Mouse (Mus musculus) spleen, postnatal 36 days (tissue): ENCODE results near the gene Glipr2.

Source experiments
- DNase-seq, 2 experiments: peaks; one replicate each; pipeline ENCODE4 v3.0.0; 2022; ENCODE audit warnings: low spot score in 2 of 2, mixed read lengths in 1 of 2

The Glipr2 gene

GRCm38 (mm10) chr4:44004623-44005409 lies 47.6 kb downstream of the Glipr2 start:
- no peak for DNase-seq

DNA sequence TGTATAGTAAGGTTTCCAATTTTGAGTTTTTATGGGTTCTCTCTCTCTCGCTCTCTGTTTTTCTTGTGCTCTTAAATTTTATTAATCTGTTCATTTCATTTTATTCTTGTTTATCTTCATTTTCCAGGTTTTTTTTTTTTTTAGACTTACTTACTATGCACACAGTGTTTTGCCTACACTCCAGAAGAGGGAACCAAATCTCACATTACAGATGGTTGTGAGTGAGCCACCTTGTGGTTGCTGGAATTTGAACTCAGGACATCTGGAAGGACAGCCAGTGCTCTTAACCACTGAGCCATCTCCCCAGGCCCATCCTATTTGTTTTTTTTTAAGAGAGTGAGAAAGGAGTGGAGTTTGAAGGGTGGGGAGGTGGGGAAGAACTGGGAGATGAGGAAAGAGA lies 53.0 kb downstream of the Glipr2 start:
- no peak for DNase-seq

DNA sequence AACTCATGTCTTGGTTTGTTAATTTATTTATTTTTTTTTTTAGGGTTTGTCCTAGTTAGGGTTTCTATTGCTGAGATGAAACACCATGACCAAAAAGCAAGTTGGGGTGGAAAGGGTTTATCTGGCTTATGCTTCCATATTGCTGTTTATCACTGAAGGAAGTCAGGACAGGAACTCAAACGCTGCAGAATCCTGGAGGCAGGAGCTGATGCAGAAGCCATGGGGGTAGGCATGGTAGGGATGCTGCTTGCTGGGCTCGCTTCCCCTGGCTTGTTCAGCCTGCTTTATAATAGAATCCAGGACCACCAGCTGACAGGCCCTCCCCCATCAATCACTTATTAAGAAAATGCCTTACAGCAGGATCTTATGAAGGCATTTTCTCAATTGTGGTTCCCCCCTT lies 53.7 kb downstream of the Glipr2 start:
- no peak for DNase-seq

GRCm38 (mm10) chr4:44011799-44012198 lies 54.6 kb downstream of the Glipr2 start:
- no peak for DNase-seq

GRCm38 (mm10) chr4:44012376-44013367 lies 55.5 kb downstream of the Glipr2 start:
- peak; percentile 93 to 94 for DNase-seq

- DNase-seq, result no peak
Observed at GRCm38 (mm10) chr4:44013391-44014070, 56.3 kb downstream of the Glipr2 start.

DNA sequence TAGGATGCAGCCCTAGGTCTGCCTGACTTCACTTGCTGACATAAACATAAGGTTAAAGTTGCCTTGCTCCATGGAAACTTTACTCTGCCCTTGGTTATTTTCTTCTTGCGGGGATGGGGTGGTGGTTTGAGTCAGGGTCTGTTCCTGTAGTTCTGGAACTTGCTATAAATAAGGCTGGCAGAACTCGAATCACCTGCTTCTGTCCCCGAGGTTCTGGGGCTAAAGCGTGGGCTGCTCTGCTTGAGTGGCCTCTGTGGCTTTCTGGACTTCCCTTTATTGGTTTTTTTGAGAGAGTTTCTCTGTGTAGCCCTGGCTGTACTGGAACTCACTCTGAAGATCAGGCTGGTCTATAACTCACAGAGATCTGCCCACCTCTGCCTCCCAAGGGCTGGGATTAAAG lies 58.9 kb downstream of the Glipr2 start:
- peak; percentile 45 for DNase-seq

GRCm38 (mm10) chr4:44016791-44017190 lies 59.6 kb downstream of the Glipr2 start:
- DNase-seq, result no peak

DNA sequence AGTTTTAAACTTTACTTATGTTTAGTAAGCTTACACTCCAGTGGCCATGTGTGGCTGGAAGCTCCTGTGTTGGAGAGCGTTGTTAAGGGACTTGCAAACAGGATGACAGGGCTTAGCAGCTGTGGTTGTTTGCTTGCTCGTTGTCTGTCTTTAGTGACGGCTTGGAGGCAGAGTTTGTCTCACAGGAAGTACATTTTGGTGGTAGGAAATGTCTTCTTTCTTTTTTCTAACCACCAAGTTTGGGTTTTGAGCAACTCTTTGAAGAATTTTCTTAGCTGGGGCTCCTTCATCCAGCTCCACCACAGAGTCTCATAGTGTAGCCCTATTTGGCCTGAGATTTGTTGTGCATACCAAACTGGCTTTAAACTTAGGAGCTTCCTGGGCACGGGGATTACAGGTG lies 65.1 kb downstream of the Glipr2 start:
- no peak for DNase-seq

DNA sequence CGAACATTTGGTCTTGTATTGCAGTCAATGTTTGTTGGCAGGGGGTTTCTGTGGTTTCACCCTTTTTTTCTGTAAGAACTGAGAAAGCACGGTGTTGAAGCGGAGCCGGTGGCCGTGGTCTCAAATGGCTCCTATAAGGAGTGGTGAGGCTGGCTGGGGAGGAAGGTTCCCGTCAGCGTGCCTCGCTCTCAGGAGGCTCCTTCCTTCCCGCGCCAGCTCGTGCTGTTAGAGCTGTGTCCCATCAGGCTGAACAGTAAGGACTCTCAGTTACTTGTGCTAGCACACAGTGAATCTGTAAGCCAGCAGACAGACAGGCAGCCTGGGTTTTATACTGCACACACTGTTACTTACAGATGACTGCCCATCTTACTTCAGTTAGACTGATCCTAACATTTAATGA lies 65.6 kb downstream of the Glipr2 start:
- no peak for DNase-seq

- no peak for DNase-seq
Observed at GRCm38 (mm10) chr4:44023681-44024080, 66.5 kb downstream of the Glipr2 start.

GRCm38 (mm10) chr4:44024241-44024640 lies 67.0 kb downstream of the Glipr2 start:
- no peak for DNase-seq

GRCm38 (mm10) chr4:44025570-44025969 lies 68.4 kb downstream of the Glipr2 start:
- DNase-seq, result no peak
